Mouse (Mus musculus) liver, postnatal 0 days (tissue): ENCODE measurements around the gene Phlda2.

Source experiments
- CTCF ChIP-seq: sonication (generic); IDR thresholded peaks from 2 replicates; pipeline ENCODE4 v1.5.1; 2016; ENCODE audit warnings: antibody characterized with exemption, low read depth
- EP300 ChIP-seq: IDR thresholded peaks from 2 replicates; pipeline ENCODE4 v1.6.1; 2016; ENCODE audit warnings: antibody characterized with exemption, low read depth, mild to moderate bottlenecking

DNA sequence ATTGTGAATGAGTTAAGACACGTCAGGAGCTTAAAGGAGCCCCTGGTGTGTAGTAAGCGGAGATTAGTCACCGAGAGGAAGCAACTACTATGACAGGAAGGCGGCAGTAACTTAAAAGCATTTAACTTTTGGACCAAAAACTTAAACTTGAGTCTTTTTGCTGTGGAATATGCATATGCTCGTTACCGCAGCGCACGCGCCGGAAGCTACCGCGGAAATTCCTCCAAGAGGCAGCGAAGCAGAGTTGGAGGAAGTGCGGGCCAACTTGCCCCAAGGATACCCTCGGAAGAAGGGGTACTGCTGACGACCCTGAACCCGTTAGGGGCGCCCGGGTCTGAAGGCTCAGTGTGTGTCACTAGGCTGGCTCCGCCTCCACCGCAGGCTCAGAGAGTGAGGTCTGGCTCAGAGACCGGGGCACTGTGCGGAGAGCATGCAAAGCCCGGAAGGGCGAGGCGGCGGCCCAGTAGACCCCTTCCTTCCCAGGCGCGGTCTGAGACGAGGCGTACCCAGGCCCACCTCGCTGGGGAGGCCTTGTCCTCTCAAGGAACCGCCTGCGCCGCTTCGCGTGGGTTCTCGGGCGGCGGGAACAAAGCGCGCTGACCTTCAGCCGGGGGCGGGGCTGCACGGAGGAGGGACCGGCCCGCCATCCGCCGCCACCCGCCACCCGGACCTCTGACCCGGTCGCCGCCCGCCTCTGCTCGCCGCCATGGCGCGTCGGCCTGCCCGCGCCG lies 45.4 kb upstream of the Phlda2 start:
- no peak for TF ChIP-seq CTCF
- TF ChIP-seq EP300, result no peak
